Mouse (Mus musculus): Measurements from ENCODE around the gene Nop9.

Gene Nop9

GRCm38 (mm10) chr14:55777806-55778205 is 32.3 kb downstream of the Nop9 start:
- no peak for DNase-seq

- no peak for DNase-seq
Observed at GRCm38 (mm10) chr14:55778686-55779085, 33.2 kb downstream of the Nop9 start.

GRCm38 (mm10) chr14:55779656-55780055 is 34.2 kb downstream of the Nop9 start:
- DNase-seq: no peak

- no peak for DNase-seq
Observed at GRCm38 (mm10) chr14:55780736-55781135, 35.2 kb downstream of the Nop9 start.

GRCm38 (mm10) chr14:55781310-55781709 is 35.8 kb downstream of the Nop9 start:
- DNase-seq: peak; percentile 74

- peak; percentile 0 for DNase-seq
Observed at GRCm38 (mm10) chr14:55782361-55782960, 37.0 kb downstream of the Nop9 start.

- peak; percentile 37 for DNase-seq
Observed at GRCm38 (mm10) chr14:55783171-55783957, 37.9 kb downstream of the Nop9 start.

- peak; percentile 48 for DNase-seq
Observed at GRCm38 (mm10) chr14:55783958-55784235, 38.4 kb downstream of the Nop9 start, which contains the start of gene Adcy4. Gene Adcy4, minus strand, starts transcription at chr14:55784095.

- DNase-seq: peak; percentile 23
Observed at GRCm38 (mm10) chr14:55785195-55785594, 39.7 kb downstream of the Nop9 start.

GRCm38 (mm10) chr14:55787731-55788130 is 42.2 kb downstream of the Nop9 start:
- no peak for DNase-seq

- DNase-seq: peak; percentile 54
Observed at GRCm38 (mm10) chr14:55788256-55789050, 43.0 kb downstream of the Nop9 start, which contains the start of gene Ripk3. Gene Ripk3, minus strand, starts transcription at chr14:55788865.

- DNase-seq: no peak
Observed at GRCm38 (mm10) chr14:55793461-55793860, 48.0 kb downstream of the Nop9 start.

- DNase-seq: peak; percentile 34
Observed at GRCm38 (mm10) chr14:55793946-55794345, 48.5 kb downstream of the Nop9 start.

GRCm38 (mm10) chr14:55795380-55796163 is 50.1 kb downstream of the Nop9 start:
- no peak for DNase-seq
